In genomic region chr2:34909719-34910118, GRCm38 (mm10) we compare ENCODE assay signal across 22 mouse cellular contexts. TPM values are rescaled to one million over a fixed set of nuclear protein-coding genes. Genes with fewer than 3 reads are reported as not detected.
DNase-seq lines count a peak whose midpoint lies in the region; ATAC-seq and TF ChIP-seq lines count a peak whose summit lies in the region.
"Had no signal": no experiment of that assay in that cellular context is flagged by ENCODE, and none has a peak within 500 bp of the region (broad histone marks: within the 10 kb centered on the region; RNA-seq: fewer than 3 reads in every experiment).

No protein-coding gene starts in this region.

- H3K36me3 ChIP-seq in heart, embryonic 12.5 days, result no peaks in the 10 kb centered on the region
- H3K36me3 ChIP-seq in midbrain, embryonic 11.5 days (ENCODE audit: control insufficient read depth, insufficient read depth, low read length), result no peaks in the 10 kb centered on the region
- H3K36me3 ChIP-seq in midbrain, embryonic 14.5 days (ENCODE audit: control insufficient read depth, insufficient read depth, low read length), result no peaks in the 10 kb centered on the region
- H3K36me3 ChIP-seq in MEL (ENCODE audit: control insufficient read depth in 1 of 2, insufficient read depth in 2 of 2, low read length in 2 of 2), result peaks cover 0 to 10% of the 10 kb centered on the region in 2 experiments; a peak in 2 of 4 replicates
- no peaks in the 10 kb centered on the region for H3K36me3 ChIP-seq in thymus, adult 2 months (ENCODE audit: control insufficient read depth, insufficient read depth, low read length)
- H3K36me3 ChIP-seq: G1E had no signal

- DNase-seq in heart, adult 11 months, result peak; percentile 78
- DNase-seq in midbrain, embryonic 11.5 days (ENCODE audit: low spot score, missing footprints), result peak; percentile 45
- DNase-seq in midbrain, embryonic 14.5 days, result no peak
- no peak for DNase-seq in MEL (ENCODE audit: low read depth, low spot score)
- no peak for DNase-seq in thymus, adult 2 months
- DNase-seq: adrenal gland, adult 2 months; adrenal gland, adult 8-10 months; adrenal gland, postnatal 10 days; adrenal gland, postnatal 14 days; adrenal gland, postnatal 25 days; adrenal gland, postnatal 36 days; B cell, adult 2 months; cerebellum, adult 11 months; cerebellum, adult 11-12 months; cerebellum, adult 18-20 months; cerebellum, adult 2 months had no signal

- peaks cover 32% of the 10 kb centered on the region for H3K27me3 ChIP-seq in heart, embryonic 12.5 days (replicated peaks)
- H3K27me3 ChIP-seq in midbrain, embryonic 11.5 days (ENCODE audit: control insufficient read depth, insufficient read depth, low read length), result peaks cover 23% of the 10 kb centered on the region
- peaks cover 15% of the 10 kb centered on the region for H3K27me3 ChIP-seq in midbrain, embryonic 14.5 days (ENCODE audit: control insufficient read depth, insufficient read depth, low read length)
- H3K27me3 ChIP-seq in MEL (ENCODE audit: control insufficient read depth in 1 of 2, insufficient read depth in 2 of 2, low read length in 2 of 2), result no peaks in the 10 kb centered on the region
- H3K27me3 ChIP-seq in thymus, adult 2 months (ENCODE audit: control insufficient read depth, insufficient read depth, low read length), result no peaks in the 10 kb centered on the region
- H3K27me3 ChIP-seq: CH12.LX had no signal

- no peaks in the 10 kb centered on the region for H3K9me3 ChIP-seq in heart, embryonic 12.5 days (replicated peaks)
- no peaks in the 10 kb centered on the region for H3K9me3 ChIP-seq in midbrain, embryonic 11.5 days (ENCODE audit: control insufficient read depth, low read length)
- H3K9me3 ChIP-seq in midbrain, embryonic 14.5 days (ENCODE audit: control insufficient read depth, low read length), result no peaks in the 10 kb centered on the region
- H3K9me3 ChIP-seq in MEL (replicated peaks; ENCODE audit: insufficient read depth, low read length), result no peaks in the 10 kb centered on the region
- H3K9me3 ChIP-seq: G1E had no signal

- H3K9ac ChIP-seq in heart, embryonic 12.5 days, result no peak overlapping the region
- no peak overlapping the region for H3K9ac ChIP-seq in midbrain, embryonic 11.5 days (ENCODE audit: low read length)
- no peak overlapping the region for H3K9ac ChIP-seq in midbrain, embryonic 14.5 days (replicated peaks; ENCODE audit: low read length)
- H3K9ac ChIP-seq in MEL (ENCODE audit: control insufficient read depth, low read depth, low read length, poor library complexity, severe bottlenecking), result no peak overlapping the region

- no peak for TF ChIP-seq CTCF in MEL (IDR thresholded peaks at IDR 0.05 in 2 of 3, conservative IDR thresholded peaks at IDR 0.05 in 1 of 3; ENCODE audit: control insufficient read depth in 1 of 3, insufficient read depth in 1 of 3, low read depth in 2 of 3, low read length in 3 of 3, poor library complexity in 1 of 3, severe bottlenecking in 1 of 3)
- TF ChIP-seq CTCF in thymus, adult 2 months (IDR thresholded peaks at IDR 0.05; ENCODE audit: borderline replicate concordance, control insufficient read depth, extremely low read depth, insufficient read depth, low read length, poor library complexity), result no peak

- no peak overlapping the region for H3K4me3 ChIP-seq in heart, embryonic 12.5 days
- no peak overlapping the region for H3K4me3 ChIP-seq in midbrain, embryonic 11.5 days (ENCODE audit: low read depth, low read length)
- H3K4me3 ChIP-seq in midbrain, embryonic 14.5 days (replicated peaks; ENCODE audit: low read depth, low read length), result no peak overlapping the region
- H3K4me3 ChIP-seq in MEL (ENCODE audit: control insufficient read depth in 1 of 2, insufficient read depth in 1 of 2, low read depth in 2 of 2, low read length in 2 of 2), result no peak overlapping the region
- no peak overlapping the region for H3K4me3 ChIP-seq in thymus, adult 2 months (ENCODE audit: control insufficient read depth, insufficient read depth, low read length)

- TF ChIP-seq POLR2A in MEL (IDR thresholded peaks at IDR 0.05; ENCODE audit: control insufficient read depth in 1 of 2, insufficient read depth in 1 of 2, low read depth in 1 of 2, low read length in 2 of 2, poor library complexity in 1 of 2), result no peak
- no peak for TF ChIP-seq POLR2A in thymus, adult 2 months (IDR thresholded peaks at IDR 0.05; ENCODE audit: control insufficient read depth, extremely low read depth, insufficient read depth, low read length, poor library complexity)

- 87% methylated on average over 4 of the region's 4 CpGs for WGBS in heart, embryonic 12.5 days
- 92% methylated on average over 4 of the region's 4 CpGs for WGBS in midbrain, embryonic 11.5 days
- 93% methylated on average over 4 of the region's 4 CpGs for WGBS in midbrain, embryonic 14.5 days
- WGBS in thymus, adult 2 months, result 98% methylated on average over 4 of the region's 4 CpGs

- no peak overlapping the region for H3K27ac ChIP-seq in heart, embryonic 12.5 days (ENCODE audit: poor library complexity, severe bottlenecking)
- no peak overlapping the region for H3K27ac ChIP-seq in midbrain, embryonic 11.5 days (ENCODE audit: low read depth, low read length)
- no peak overlapping the region for H3K27ac ChIP-seq in midbrain, embryonic 14.5 days (replicated peaks; ENCODE audit: low read depth, low read length)
- no peak overlapping the region for H3K27ac ChIP-seq in MEL (ENCODE audit: control insufficient read depth, low read depth, low read length)
- H3K27ac ChIP-seq in thymus, adult 2 months (ENCODE audit: control insufficient read depth, insufficient read depth, low read length), result no peak overlapping the region

- H3K4me1 ChIP-seq in heart, embryonic 12.5 days (replicated peaks), result peaks cover 20% of the 10 kb centered on the region
- H3K4me1 ChIP-seq in midbrain, embryonic 11.5 days (ENCODE audit: control insufficient read depth, insufficient read depth, low read length), result peaks cover 6% of the 10 kb centered on the region
- 0 out of 2 replicates have a peak, but pooled peaks cover 4% of the 10 kb centered on the region for H3K4me1 ChIP-seq in midbrain, embryonic 14.5 days (ENCODE audit: control insufficient read depth, insufficient read depth, low read length)
- H3K4me1 ChIP-seq in MEL (ENCODE audit: control insufficient read depth in 1 of 2, insufficient read depth in 2 of 2, low read length in 2 of 2), result peaks cover 0 to 16% of the 10 kb centered on the region in 2 experiments; a peak in 3 of 4 replicates
- peaks cover 34% of the 10 kb centered on the region for H3K4me1 ChIP-seq in thymus, adult 2 months (replicated peaks; ENCODE audit: control insufficient read depth, insufficient read depth, low read length)

- TF ChIP-seq RAD21 in MEL (IDR thresholded peaks at IDR 0.05; ENCODE audit: low read depth, low read length), result no peak

- no peak for TF ChIP-seq EP300 in MEL (IDR thresholded peaks at IDR 0.05; ENCODE audit: low read depth in 1 of 2, low read length in 2 of 2)

- ATAC-seq in heart, embryonic 12.5 days (ENCODE audit: insufficient number of reproducible peaks, low FRiP score), result no peak
- ATAC-seq in midbrain, embryonic 11.5 days (ENCODE audit: low FRiP score), result no peak
- ATAC-seq in midbrain, embryonic 14.5 days (ENCODE audit: low FRiP score, low TSS enrichment), result no peak
- ATAC-seq: activated CD4-positive, CD25-positive, alpha-beta regulatory T cell, adult 4 months; CD4-positive, CD25-positive, alpha-beta regulatory T cell, adult 4 months; Patski had no signal

- peaks cover 5% of the 10 kb centered on the region for H3K79me2 ChIP-seq in MEL (ENCODE audit: control insufficient read depth, insufficient read depth, low read length, poor library complexity)

- no peak overlapping the region for H3K4me2 ChIP-seq in heart, embryonic 12.5 days
- no peak overlapping the region for H3K4me2 ChIP-seq in midbrain, embryonic 11.5 days
- no peak overlapping the region for H3K4me2 ChIP-seq in midbrain, embryonic 14.5 days (ENCODE audit: low read length)

TF ChIP-seq in MEL, 35 proteins besides CTCF, POLR2A, EP300 and RAD21 (continues in another document):
- no peak for TF ChIP-seq SIN3A (IDR thresholded peaks at IDR 0.05; ENCODE audit: low read length)

RNA-seq across cellular contexts. Expression of gene Phf19, which starts 4.1 kb away (rescaled TPM):
- polyA plus RNA-seq in heart, embryonic 12.5 days (2016; fragmentation: Nextera tagmentation; extraction: Ambion mirVana), result 2.6 and 3.2 TPM in 2 replicates
- polyA plus RNA-seq in midbrain, embryonic 11.5 days (2014; fragmentation: Nextera tagmentation; extraction: Ambion mirVana), result 3.9 and 4.0 TPM in 2 replicates
- 0.93 and 1.6 TPM in 2 replicates for polyA plus RNA-seq in midbrain, embryonic 14.5 days (2014; fragmentation: Nextera tagmentation; extraction: Ambion mirVana)
- 10.2 and 10.9 TPM in 2 replicates for total RNA-seq in MEL (2012; rRNA removed)
- polyA plus RNA-seq in MEL (2012; ENCODE audit: insufficient read depth in 1 of 2, insufficient read length in 2 of 2, low read depth in 1 of 2, low replicate concordance in 2 of 2, missing spikeins in 1 of 2), result 10 to 100 TPM in 1 of 2 experiments, not detected in 1; 26.2 TPM
- polyA plus RNA-seq in thymus, adult 2 months (2012; rRNA removed), result 18.8 and 24.1 TPM in 2 replicates

RNA-seq across cellular contexts. Expression of gene Psmd5, which starts 35.0 kb away (rescaled TPM):
- polyA plus RNA-seq in heart, embryonic 12.5 days (2016; fragmentation: Nextera tagmentation; extraction: Ambion mirVana), result 59.7 and 60.0 TPM in 2 replicates
- polyA plus RNA-seq in midbrain, embryonic 11.5 days (2014; fragmentation: Nextera tagmentation; extraction: Ambion mirVana), result 122 and 129 TPM in 2 replicates
- 107 and 112 TPM in 2 replicates for polyA plus RNA-seq in midbrain, embryonic 14.5 days (2014; fragmentation: Nextera tagmentation; extraction: Ambion mirVana)
- total RNA-seq in MEL (2012; rRNA removed), result 48.1 and 63.0 TPM in 2 replicates
- 10 to 100 TPM in 1 of 2 experiments, not detected in 1; 70.3 TPM for polyA plus RNA-seq in MEL (2012; ENCODE audit: insufficient read depth in 1 of 2, insufficient read length in 2 of 2, low read depth in 1 of 2, low replicate concordance in 2 of 2, missing spikeins in 1 of 2)
- polyA plus RNA-seq in thymus, adult 2 months (2012; rRNA removed), result 10.8 and 15.1 TPM in 2 replicates

RNA-seq across cellular contexts. Expression of gene Cutal, which starts 35.5 kb away (rescaled TPM):
- polyA plus RNA-seq in heart, embryonic 12.5 days (2016; fragmentation: Nextera tagmentation; extraction: Ambion mirVana), result not detected in 2 replicates
- polyA plus RNA-seq in midbrain, embryonic 11.5 days (2014; fragmentation: Nextera tagmentation; extraction: Ambion mirVana), result 0.05 and 0.11 TPM in 2 replicates
- 0.59 TPM in 1 of 2 replicates, not detected in the other for polyA plus RNA-seq in midbrain, embryonic 14.5 days (2014; fragmentation: Nextera tagmentation; extraction: Ambion mirVana)
- not detected in 2 replicates for total RNA-seq in MEL (2012; rRNA removed)
- not detected for polyA plus RNA-seq in MEL (2012; ENCODE audit: insufficient read depth in 1 of 2, insufficient read length in 2 of 2, low read depth in 1 of 2, low replicate concordance in 2 of 2, missing spikeins in 1 of 2)
- polyA plus RNA-seq in thymus, adult 2 months (2012; rRNA removed), result 3.7 and 8.2 TPM in 2 replicates
- total RNA-seq: CH12.LX, G1E had no signal
- polyA plus RNA-seq: activated CD4-positive, CD25-positive, alpha-beta regulatory T cell, adult 4 months; CD4-positive, CD25-positive, alpha-beta regulatory T cell, adult 4 months; G1E had no signal

RNA-seq across cellular contexts. Expression of gene Traf1, which starts 51.9 kb away (rescaled TPM):
- 1.2 and 1.3 TPM in 2 replicates for polyA plus RNA-seq in heart, embryonic 12.5 days (2016; fragmentation: Nextera tagmentation; extraction: Ambion mirVana)
- polyA plus RNA-seq in midbrain, embryonic 11.5 days (2014; fragmentation: Nextera tagmentation; extraction: Ambion mirVana), result 0.32 and 0.34 TPM in 2 replicates
- 0.87 and 3.3 TPM in 2 replicates for polyA plus RNA-seq in midbrain, embryonic 14.5 days (2014; fragmentation: Nextera tagmentation; extraction: Ambion mirVana)
- 0.04 TPM in 1 of 2 replicates, not detected in the other for total RNA-seq in MEL (2012; rRNA removed)
- under 1 TPM in 1 of 2 experiments, not detected in 1; 0.03 TPM for polyA plus RNA-seq in MEL (2012; ENCODE audit: insufficient read depth in 1 of 2, insufficient read length in 2 of 2, low read depth in 1 of 2, low replicate concordance in 2 of 2, missing spikeins in 1 of 2)
- 76.7 and 80.4 TPM in 2 replicates for polyA plus RNA-seq in thymus, adult 2 months (2012; rRNA removed)
- polyA plus RNA-seq: G1E had no signal

Comparison
In these comparisons a context has a peak if more than half of its experiments do, and no peak if none do; other contexts are left out.
1. DNase-seq: peak in heart, adult 11 months (single experiment) and midbrain, embryonic 11.5 days (single experiment); none in midbrain, embryonic 14.5 days (single experiment), MEL (single experiment) and thymus, adult 2 months (single experiment).